Mouse (Mus musculus): ENCODE measurements around the gene Hoxd11.

GRCm38 (mm10) chr2:74656632-74657021 is 22.7 kb upstream of the Hoxd11 start:
- TF ChIP-seq CTCF (IDR thresholded peaks at IDR 0.05; ENCODE audit: borderline replicate concordance, insufficient read depth, low read length) (no peak), POLR2A (IDR thresholded peaks at IDR 0.05; ENCODE audit: low read depth, low read length) (no peak)
